Mouse (Mus musculus) cortical plate, adult 2 months (tissue): ENCODE results near the gene Rpl36a.

ENCODE experiments used
- CTCF ChIP-seq: fragments of 200-500 bp; IDR thresholded peaks from 2 replicates; pipeline ENCODE4 v1.5.1; 2011; ENCODE audit warnings: mild to moderate bottlenecking, control low read depth, low read length; ENCODE audit not compliant: insufficient read depth; ENCODE audit errors: extremely low read depth
- POLR2A ChIP-seq: fragments of 200-500 bp; IDR thresholded peaks from 2 replicates; pipeline ENCODE4 v1.6.1; 2011; ENCODE audit warnings: mild to moderate bottlenecking, low read length, control low read depth; ENCODE audit not compliant: insufficient read depth; ENCODE audit errors: extremely low read depth

DNA sequence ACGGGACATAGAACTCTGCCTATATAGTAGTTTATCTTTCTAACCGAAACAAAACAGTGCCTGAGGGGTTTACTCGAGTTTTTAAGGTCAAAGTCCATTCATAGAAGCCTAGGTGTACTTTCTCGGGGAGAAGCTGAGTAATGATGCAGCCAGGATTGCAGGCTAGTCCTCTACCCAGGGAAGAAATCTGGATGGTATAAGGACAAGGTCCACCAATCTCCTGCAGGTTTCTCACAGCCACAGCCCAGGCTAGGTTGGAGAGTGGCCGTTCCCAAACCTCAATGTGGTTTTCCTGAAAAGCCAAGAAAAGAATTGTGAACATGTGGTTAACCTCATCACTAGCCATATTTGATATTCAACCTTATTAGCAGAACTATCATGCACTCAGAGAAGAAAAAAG, 4.4 kb downstream of the Rpl36a start:
- TF ChIP-seq POLR2A: no peak
- TF ChIP-seq CTCF: no peak
